Mouse (Mus musculus) layer of hippocampus, postnatal 10 days (tissue): ENCODE results near the gene Slc29a1. TPM values are rescaled to one million over a fixed set of nuclear protein-coding genes. Genes with fewer than 3 reads are reported as not detected.
"Not testable (repeated sequence)": the region's sequence is repeated elsewhere in the genome, so short reads cannot be mapped to it uniquely, and the experiment has no call there.

Source experiments
- DNase-seq, 2 experiments: peaks; one replicate each; pipeline ENCODE4 v3.0.0; 2021; ENCODE audit warnings: low spot score in 2 of 2
- long read RNA-seq: library from polyadenylated mRNA; stranded (forward); transcript quantifications from one replicate; pipeline ENCODE4 v2.0.0, GENCODE M21; 2023
- total RNA-seq, 2 experiments: library from RNA; stranded (reverse); gene quantifications; 2 replicates each; pipeline ENCODE4 v1.2.3; 2021

The Slc29a1 gene
- total RNA-seq: 10 to 100 TPM; 27.1 to 37.0 TPM
- long read RNA-seq, partial matches to known transcripts: 7 of 38 reads
- long read RNA-seq, other reads (novel, unspliced or antisense): 27 of 38 reads

GRCm38 (mm10) chr17:45599446-45600242 is at the start of gene Slc29a1:
Slc29a1 (minus strand) TSS chr17:45599606.
- DNase-seq: no peak

GRCm38 (mm10) chr17:45644185-45644584 is 44.8 kb upstream of the Slc29a1 start:
- no peak for DNase-seq

- DNase-seq: peak; percentile 82 to 84
These were observed 43.3 kb upstream of the Slc29a1 start for GRCm38 (mm10) chr17:45642701-45643100.

- DNase-seq: no peak
These were observed 42.6 kb upstream of the Slc29a1 start for GRCm38 (mm10) chr17:45641981-45642380.

- DNase-seq: no peak
These were observed 39.3 kb upstream of the Slc29a1 start for GRCm38 (mm10) chr17:45638596-45639295.

- no peak for DNase-seq
These were observed 34.6 kb upstream of the Slc29a1 start for GRCm38 (mm10) chr17:45634033-45634432.

- no peak for DNase-seq
These were observed 32.5 kb upstream of the Slc29a1 start for GRCm38 (mm10) chr17:45631940-45632339.

- no peak for DNase-seq
These were observed 31.6 kb upstream of the Slc29a1 start for GRCm38 (mm10) chr17:45630992-45631391.

GRCm38 (mm10) chr17:45629861-45630694 is 30.7 kb upstream of the Slc29a1 start:
- peak; percentile 66 to 76 for DNase-seq

- no peak for DNase-seq
These were observed 29.8 kb upstream of the Slc29a1 start for GRCm38 (mm10) chr17:45628885-45629855.

- no peak for DNase-seq
These were observed 28.8 kb upstream of the Slc29a1 start for GRCm38 (mm10) chr17:45628160-45628559.

- DNase-seq: peak; percentile 74 to 78
These were observed 27.2 kb upstream of the Slc29a1 start for GRCm38 (mm10) chr17:45626577-45627134.

- DNase-seq: not testable (repeated sequence)
These were observed 24.0 kb upstream of the Slc29a1 start for GRCm38 (mm10) chr17:45623425-45623824.

GRCm38 (mm10) chr17:45619386-45620256 is 20.2 kb upstream of the Slc29a1 start:
- DNase-seq: no peak

GRCm38 (mm10) chr17:45618941-45619385 is 19.6 kb upstream of the Slc29a1 start:
- no peak for DNase-seq

- DNase-seq: no peak
These were observed 18.2 kb upstream of the Slc29a1 start for GRCm38 (mm10) chr17:45617655-45618054.

GRCm38 (mm10) chr17:45616679-45617078 is 17.3 kb upstream of the Slc29a1 start:
- no peak for DNase-seq

- no peak for DNase-seq
These were observed 16.7 kb upstream of the Slc29a1 start for GRCm38 (mm10) chr17:45616046-45616650.
